Mouse (Mus musculus) adrenal gland, adult 2 months (tissue): ENCODE results near the gene Gpr183. TPM values are rescaled to one million over a fixed set of nuclear protein-coding genes. Genes with fewer than 3 reads are reported as not detected.

Experiments used
- DNase-seq: peaks from one replicate; pipeline ENCODE4 v3.0.0; 2021
- long read RNA-seq: library from polyadenylated mRNA; stranded (forward); transcript quantifications from one replicate; pipeline ENCODE4 v2.0.0, GENCODE M21; 2021
- polyA plus RNA-seq: library from polyadenylated mRNA; depleted of rRNA; stranded (reverse); fragments of >200 nt; gene quantifications from 2 replicates; pipeline ENCODE4 v1.2.3, GENCODE M21; 2012; rRNA removed
- total RNA-seq, 2 experiments: library from RNA; stranded (reverse); gene quantifications; 2 replicates each; pipeline ENCODE4 v1.2.3; 2021

Gpr183 gene
- 1 to 10 TPM in 1 of 2 experiments, under 1 TPM in 1; 0.35 to 1.5 TPM for total RNA-seq
- 0.62 and 0.67 TPM in 2 replicates for polyA plus RNA-seq
- long read RNA-seq, partial matches to known transcripts: 0 of 2 reads
- long read RNA-seq, other reads (novel, unspliced or antisense): 0 of 2 reads

- DNase-seq: no peak
Measured at GRCm38 (mm10) chr14:121964990-121965389, at the start of gene Gpr183. Gene Gpr183 (minus strand): TSS chr14:121965195.

- DNase-seq: peak; percentile 15
Measured at GRCm38 (mm10) chr14:122013417-122013951, 48.5 kb upstream of the Gpr183 start.

- DNase-seq: no peak
Measured at GRCm38 (mm10) chr14:122012814-122013213, 47.8 kb upstream of the Gpr183 start.

GRCm38 (mm10) chr14:122012193-122012592, 47.2 kb upstream of the Gpr183 start:
- no peak for DNase-seq

GRCm38 (mm10) chr14:122011768-122012167, 46.8 kb upstream of the Gpr183 start:
- no peak for DNase-seq

- DNase-seq: no peak
Measured at GRCm38 (mm10) chr14:122010301-122010700, 45.3 kb upstream of the Gpr183 start.

- DNase-seq: no peak
Measured at GRCm38 (mm10) chr14:122009502-122009901, 44.5 kb upstream of the Gpr183 start.

GRCm38 (mm10) chr14:122008261-122008660, 43.3 kb upstream of the Gpr183 start:
- no peak for DNase-seq

GRCm38 (mm10) chr14:122003812-122004211, 38.8 kb upstream of the Gpr183 start:
- no peak for DNase-seq

- no peak for DNase-seq
Measured at GRCm38 (mm10) chr14:122002224-122002623, 37.2 kb upstream of the Gpr183 start.

GRCm38 (mm10) chr14:122000346-122001105, 35.5 kb upstream of the Gpr183 start:
- no peak for DNase-seq

- DNase-seq: no peak
Measured at GRCm38 (mm10) chr14:121999455-121999854, 34.5 kb upstream of the Gpr183 start.

GRCm38 (mm10) chr14:121996786-121997185, 31.8 kb upstream of the Gpr183 start:
- DNase-seq: peak; percentile 55

- DNase-seq: no peak
Measured at GRCm38 (mm10) chr14:121995557-121995870, 30.5 kb upstream of the Gpr183 start.

GRCm38 (mm10) chr14:121994846-121995556, 30.0 kb upstream of the Gpr183 start:
- DNase-seq: no peak

- no peak for DNase-seq
Measured at GRCm38 (mm10) chr14:121994171-121994700, 29.2 kb upstream of the Gpr183 start.

- no peak for DNase-seq
Measured at GRCm38 (mm10) chr14:121993616-121994015, 28.6 kb upstream of the Gpr183 start.

- DNase-seq: no peak
Measured at GRCm38 (mm10) chr14:121992395-121993280, 27.6 kb upstream of the Gpr183 start.

- DNase-seq: no peak
Measured at GRCm38 (mm10) chr14:121991921-121992320, 26.9 kb upstream of the Gpr183 start.

- no peak for DNase-seq
Measured at GRCm38 (mm10) chr14:121990897-121991296, 25.9 kb upstream of the Gpr183 start.

- no peak for DNase-seq
Measured at GRCm38 (mm10) chr14:121989869-121990268, 24.9 kb upstream of the Gpr183 start.

- no peak for DNase-seq
Measured at GRCm38 (mm10) chr14:121989331-121989730, 24.3 kb upstream of the Gpr183 start.
